In the genomic region with DNA sequence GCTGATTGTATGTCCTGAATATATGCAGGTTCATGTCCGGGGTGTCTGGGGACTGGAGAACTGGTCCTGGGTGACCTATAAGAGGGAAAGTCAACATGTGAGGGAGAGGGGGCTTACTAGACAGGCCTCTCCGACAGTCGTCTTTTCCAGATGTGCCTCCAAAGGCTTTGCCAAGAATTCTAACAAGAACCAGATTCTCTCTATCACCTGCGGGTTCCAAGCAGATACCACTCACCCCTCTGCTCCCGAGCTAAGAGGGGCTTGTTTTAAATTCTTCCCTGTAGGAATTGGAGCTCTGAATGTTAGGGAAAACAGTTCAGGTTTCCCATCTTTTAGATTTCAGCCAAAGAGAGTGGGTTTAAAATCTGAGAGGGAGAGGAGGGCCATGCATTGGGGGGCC, we compare ENCODE assay signal across 17 mouse cellular contexts.
A peak's percentile ranks its signal among the peaks of the same experiment; 100 is the strongest.
DNase-seq lines count a peak whose midpoint lies in the region; ATAC-seq and TF ChIP-seq lines count a peak whose summit lies in the region.
"Had no signal": no experiment of that assay in that cellular context is flagged by ENCODE, and none has a peak within 500 bp of the region (broad histone marks: within the 10 kb centered on the region; RNA-seq: fewer than 3 reads in every experiment).

No protein-coding gene starts in this region.

- 0 out of 2 replicates have a peak overlapping the region, but pooled peaks have one; percentile 16 for H3K27ac ChIP-seq in gastrocnemius, adult 2 months
- H3K27ac ChIP-seq in liver, embryonic 11.5 days (ENCODE audit: low read depth, low read length): peak overlapping the region; percentile 32; the same call in 1 of the 2 replicates
- H3K27ac ChIP-seq in limb, embryonic 15.5 days: peak overlapping the region; percentile 67
- H3K27ac ChIP-seq: liver, embryonic 13.5 days had no signal

- TF ChIP-seq CTCF in gastrocnemius, adult 2 months (IDR thresholded peaks at IDR 0.05): no peak

- ATAC-seq in liver, embryonic 11.5 days (replicated peaks; ENCODE audit: low FRiP score): no peak
- no peak for ATAC-seq in limb, embryonic 15.5 days (ENCODE audit: insufficient number of reproducible peaks, low FRiP score, low TSS enrichment, low read depth)
- no peak for ATAC-seq in megakaryocyte-erythroid progenitor cell, adult 5-6 weeks (replicated peaks; ENCODE audit: low FRiP score, low TSS enrichment, poor library complexity, severe bottlenecking)
- no peak for ATAC-seq in frontal cortex, adult (ENCODE audit: low TSS enrichment)
- ATAC-seq: forebrain, embryonic 16.5 days had no signal

- WGBS in liver, embryonic 11.5 days: 59% methylated on average over 5 of the region's 5 CpGs
- 17% methylated on average over 5 of the region's 5 CpGs for WGBS in limb, embryonic 15.5 days

- peaks cover 3% of the 10 kb centered on the region; the same call in 1 of the 2 replicates for H3K4me1 ChIP-seq in liver, embryonic 11.5 days (replicated peaks; ENCODE audit: control insufficient read depth, insufficient read depth, low read length)
- peaks cover 63% of the 10 kb centered on the region for H3K4me1 ChIP-seq in limb, embryonic 15.5 days
- H3K4me1 ChIP-seq: liver, embryonic 13.5 days had no signal

- H3K36me3 ChIP-seq in liver, embryonic 11.5 days (ENCODE audit: control insufficient read depth, insufficient read depth, low read length): no peaks in the 10 kb centered on the region
- no peaks in the 10 kb centered on the region for H3K36me3 ChIP-seq in limb, embryonic 15.5 days
- H3K36me3 ChIP-seq: liver, embryonic 13.5 days had no signal

- DNase-seq in gastrocnemius, adult 2 months: no peak
- DNase-seq in gastrocnemius, postnatal 4 days (ENCODE audit: low spot score in 2 of 2): no peak
- no peak for DNase-seq in liver, embryonic 11.5 days (ENCODE audit: low spot score)
- DNase-seq in liver: no peak
- peak; percentile 48 for DNase-seq in forelimb bud, embryonic 11.5 days (ENCODE audit: low read depth, low spot score)
- DNase-seq: adrenal gland, adult 8-10 months; cerebellum, postnatal 14 days; gastrocnemius, postnatal 10 days; kidney, adult 11 months; kidney, postnatal 14 days; liver, embryonic 13.5 days; midbrain, embryonic 14.5 days had no signal

- H3K4me3 ChIP-seq in gastrocnemius, adult 2 months: no peak overlapping the region
- H3K4me3 ChIP-seq in liver, embryonic 11.5 days (ENCODE audit: low read depth, low read length): no peak overlapping the region
- no peak overlapping the region for H3K4me3 ChIP-seq in limb, embryonic 15.5 days
- H3K4me3 ChIP-seq: liver, embryonic 13.5 days had no signal

- no peaks in the 10 kb centered on the region for H3K9me3 ChIP-seq in liver, embryonic 11.5 days (ENCODE audit: control insufficient read depth, low read length)
- H3K9me3 ChIP-seq in limb, embryonic 15.5 days: no peaks in the 10 kb centered on the region

- intact Hi-C loops in gastrocnemius, adult 2 months (cut with DNase I): no loop called here

- no peak overlapping the region for H3K9ac ChIP-seq in liver, embryonic 11.5 days (ENCODE audit: low read depth, low read length)
- H3K9ac ChIP-seq in limb, embryonic 15.5 days: no peak overlapping the region
- H3K9ac ChIP-seq: liver, embryonic 13.5 days had no signal

- H3K27me3 ChIP-seq in liver, embryonic 11.5 days (replicated peaks; ENCODE audit: control insufficient read depth, insufficient read depth, low read length): no peaks in the 10 kb centered on the region
- no peaks in the 10 kb centered on the region for H3K27me3 ChIP-seq in limb, embryonic 15.5 days
- H3K27me3 ChIP-seq: liver, embryonic 13.5 days had no signal

- H3K4me2 ChIP-seq in liver, embryonic 11.5 days: no peak overlapping the region
- H3K4me2 ChIP-seq in limb, embryonic 15.5 days: no peak overlapping the region
- H3K4me2 ChIP-seq: heart, embryonic 11.5 days; liver, embryonic 13.5 days had no signal

Comparison
In these comparisons a context has a peak if more than half of its experiments do, and no peak if none do; other contexts are left out.
1. H3K27ac ChIP-seq: peak in every context shown above with its lines; median percentile 67 in limb, embryonic 15.5 days; 32 in liver, embryonic 11.5 days; 16 in gastrocnemius, adult 2 months.